Mouse (Mus musculus) adrenal gland, postnatal 0 days (tissue): ENCODE results near the gene Deup1. TPM values are rescaled to one million over a fixed set of nuclear protein-coding genes. Genes with fewer than 3 reads are reported as not detected.

Experiments used
- polyA plus RNA-seq: library from polyadenylated mRNA; unstranded; fragments of >200 nt; fragmentation: Nextera tagmentation; extraction: Ambion mirVana; gene quantifications from 2 replicates; pipeline ENCODE4 v1.2.1, GENCODE M21; 2015

The Deup1 gene
- 0.11 and 0.54 TPM in 2 replicates for polyA plus RNA-seq

GRCm38 (mm10) chr9:15627785-15628287, at the start of gene Deup1:
Deup1 (minus strand) TSS chr9:15627933.

Other genes starting within 250 kb of the Deup1 start
- 1.4 and 2.7 TPM in 2 replicates for gene Smco4, start 134.5 kb downstream of the Deup1 start, polyA plus RNA-seq
- gene Slc36a4, start 81.8 kb upstream of the Deup1 start, polyA plus RNA-seq: 8.5 and 11.8 TPM in 2 replicates
- gene Mtnr1b, start 246.6 kb upstream of the Deup1 start, polyA plus RNA-seq: not detected in 2 replicates